Mouse (Mus musculus) adrenal gland (tissue): ENCODE results near the gene Ugt2a2.
"Not testable (repeated sequence)": the region's sequence is repeated elsewhere in the genome, so short reads cannot be mapped to it uniquely, and the experiment has no call there.

Source experiments
- intact Hi-C: fragments of 180-260 bp; cut with DNase I; formaldehyde crosslinking; loops from one replicate; pipeline ENCODE4 v1.15.1; 2025
- long read RNA-seq, 2 experiments: library from polyadenylated mRNA; unstranded; transcript quantifications; one replicate each; pipeline ENCODE4 v2.0.0; 2020; ENCODE audit warnings: borderline replicate concordance in 1 of 2; ENCODE audit not compliant: insufficient replicate concordance in 1 of 2

Ugt2a2 gene
- long read RNA-seq, experiment 1 = 0 reads
- long read RNA-seq, experiment 2 = 0 reads

DNA sequence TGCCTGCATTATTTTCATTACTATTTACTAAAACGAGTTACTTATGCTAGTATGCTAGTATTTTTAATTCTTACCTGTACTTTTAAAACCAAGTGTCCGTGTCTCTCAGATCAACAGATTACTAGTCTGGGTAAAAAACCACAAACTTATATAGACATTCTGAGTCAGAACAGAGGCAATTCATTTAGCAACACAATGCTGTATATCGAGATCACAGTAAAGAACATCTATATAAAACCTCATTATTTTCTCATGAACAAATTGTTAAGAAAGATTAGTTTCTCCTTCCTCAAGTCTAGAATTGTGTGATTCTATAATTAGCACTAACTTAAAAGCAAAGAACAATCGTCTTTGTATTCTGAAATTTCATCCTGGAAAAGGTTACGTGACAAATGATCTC is at the start of gene Ugt2a2:
TSS of gene Ugt2a2 (minus strand) at position 101 of the 400 bp plus-strand sequence.
- intact Hi-C loops = no loop called here

DNA sequence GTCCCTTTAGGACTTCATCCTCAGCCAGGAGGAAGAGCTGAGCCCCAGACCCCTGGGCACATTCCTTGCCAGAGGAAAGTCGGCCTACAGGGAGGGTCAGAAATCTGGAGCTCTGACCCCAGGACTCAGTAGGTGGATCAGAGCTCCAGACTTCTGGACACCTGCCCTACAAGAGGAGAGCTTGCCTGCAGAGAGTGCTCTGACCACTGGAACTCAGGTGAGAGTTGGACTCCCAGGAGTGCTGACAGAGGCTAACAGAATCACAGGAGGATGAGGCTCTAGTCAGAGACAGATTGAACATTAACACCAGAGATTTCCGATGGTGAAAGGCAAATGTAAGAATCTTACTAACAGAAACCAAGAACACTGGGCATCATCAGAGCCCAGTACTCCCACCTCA is 41.5 kb upstream of the Ugt2a2 start:
- intact Hi-C loops = not testable (repeated sequence)

DNA sequence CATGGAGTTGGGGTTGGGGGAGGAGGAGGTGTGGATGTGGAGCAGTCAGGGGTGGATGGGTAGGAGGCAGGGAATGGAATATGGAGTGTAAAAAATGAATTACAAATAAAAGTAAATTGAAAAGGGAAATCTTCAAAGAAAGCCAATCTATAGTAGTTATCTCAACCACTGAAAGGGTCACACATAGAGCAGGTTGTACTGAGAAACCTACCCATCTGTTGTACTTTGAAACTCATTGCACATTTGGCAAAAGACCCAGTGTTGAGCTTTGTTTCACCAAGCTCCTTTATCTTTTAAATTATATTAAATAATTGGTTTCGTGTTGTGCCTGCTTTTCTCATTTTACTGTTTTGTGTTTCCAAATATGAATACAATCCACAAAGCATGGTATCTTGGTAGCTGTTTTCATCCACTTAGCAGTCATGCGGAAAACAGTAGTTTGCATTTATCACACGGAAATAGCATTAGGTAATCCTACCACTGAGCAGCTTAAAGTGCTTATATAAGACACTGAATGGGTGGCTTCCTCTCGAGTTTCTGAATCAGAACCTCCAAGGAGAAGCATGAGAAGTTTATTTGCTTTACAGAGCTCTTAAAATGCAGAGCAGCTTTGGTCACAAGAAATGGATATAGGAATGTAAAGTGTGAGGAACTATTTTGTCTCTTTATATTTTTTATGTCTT is 23.9 kb upstream of the Ugt2a2 start:
- intact Hi-C loops = no loop called here

DNA sequence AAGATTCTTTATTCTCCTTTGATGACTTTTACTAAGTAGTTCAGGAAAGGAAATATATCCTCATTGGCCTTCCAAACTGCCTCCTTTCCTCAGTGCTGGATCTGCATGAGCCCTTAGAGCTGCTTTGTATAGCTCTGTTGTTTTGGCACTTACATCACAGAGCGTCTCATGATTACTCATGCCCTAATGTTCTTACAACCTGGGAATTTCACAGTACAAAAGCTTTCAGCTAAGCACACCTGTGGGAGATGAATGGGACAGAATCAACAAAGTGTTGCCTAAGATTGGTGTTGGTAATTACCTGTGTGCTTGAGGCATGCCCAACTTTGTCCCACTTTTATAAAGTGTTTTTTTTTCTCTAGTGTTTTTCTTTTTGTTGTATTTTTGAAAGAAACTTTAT is 20.6 kb upstream of the Ugt2a2 start:
- intact Hi-C loops = no loop called here

DNA sequence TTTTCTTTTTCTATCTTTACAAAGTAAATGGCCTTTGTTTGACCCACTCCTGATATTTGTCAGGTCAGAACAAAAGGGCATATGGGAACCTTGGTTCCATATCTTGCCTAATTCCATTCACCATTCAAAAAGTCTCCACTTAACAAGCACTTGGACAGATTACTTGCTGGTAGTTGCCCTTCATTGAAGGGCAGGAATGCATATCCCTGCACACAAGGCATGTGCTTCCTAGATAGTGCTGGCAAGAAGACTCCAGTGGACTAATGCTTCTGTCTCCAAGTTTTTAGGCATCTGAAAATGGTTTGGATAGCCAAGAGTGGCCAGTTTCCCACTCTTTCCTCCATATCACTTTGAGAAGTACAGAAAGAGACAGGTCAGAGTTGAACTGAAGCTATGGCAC is 17.3 kb upstream of the Ugt2a2 start:
- intact Hi-C loops = no loop called here

DNA sequence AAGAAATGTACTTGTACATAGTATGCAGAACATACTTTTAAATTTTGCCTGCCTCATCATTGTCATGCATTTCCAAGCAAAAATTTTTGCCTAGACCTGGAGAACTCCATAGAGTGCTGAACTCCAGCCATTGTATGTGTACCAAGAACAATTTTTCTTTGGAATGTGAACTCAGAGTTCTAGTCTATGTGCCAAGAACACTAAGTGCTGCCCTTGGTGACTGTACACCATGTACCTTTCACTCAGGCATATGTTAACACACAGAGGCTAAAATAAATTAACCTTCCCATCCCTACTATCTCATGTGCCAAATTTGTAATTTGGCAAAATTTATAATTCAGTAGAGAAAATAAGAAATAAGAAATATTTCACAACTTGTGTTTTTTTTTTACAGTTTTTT is 16.9 kb upstream of the Ugt2a2 start:
- intact Hi-C loops = no loop called here

DNA sequence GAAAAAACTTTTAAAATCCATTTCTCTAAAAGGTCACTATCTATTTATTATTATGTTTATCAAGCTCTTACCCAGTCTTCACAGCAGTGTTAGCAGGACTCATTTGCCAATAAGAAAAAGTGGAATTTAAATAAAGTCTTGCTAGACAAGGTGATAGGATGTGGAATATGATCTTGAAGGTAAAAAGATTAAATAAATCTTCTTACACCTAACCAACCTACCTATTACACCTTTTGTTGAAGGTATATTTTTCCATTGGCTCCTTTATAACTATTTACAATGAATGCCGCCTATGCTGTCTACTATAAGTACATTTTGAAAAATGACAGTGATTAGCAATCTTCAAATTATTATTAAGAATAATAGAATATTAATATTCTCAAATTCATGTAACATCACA is 8.7 kb upstream of the Ugt2a2 start, which contains the start of gene Ugt2a1:
TSS of gene Ugt2a1 (minus strand) at position 101 of the 400 bp plus-strand sequence.
- intact Hi-C loops = no loop called here

DNA sequence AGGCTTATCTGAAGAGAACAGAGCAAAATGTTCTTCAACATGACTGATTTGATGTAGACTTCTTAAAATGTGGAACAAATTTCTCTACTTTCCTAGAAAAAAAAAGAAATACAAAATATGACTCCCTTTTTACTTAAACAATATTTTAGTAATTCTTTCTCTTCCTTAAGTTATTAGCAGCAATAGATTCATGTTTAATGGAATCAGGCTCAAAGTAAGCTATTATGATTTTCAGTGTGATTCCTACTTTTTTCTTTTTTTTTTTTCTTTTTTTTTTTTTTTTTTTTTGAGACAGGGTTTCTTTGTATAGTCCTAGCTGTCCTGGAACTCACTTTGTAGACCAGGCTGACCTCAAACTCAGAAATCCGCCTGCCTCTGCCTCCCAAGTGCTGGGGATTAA is 4.6 kb upstream of the Ugt2a2 start, which contains the start of gene Gm43638:
TSS of gene Gm43638 (minus strand) at position 101 of the 400 bp plus-strand sequence.
- intact Hi-C loops = not testable (repeated sequence)

DNA sequence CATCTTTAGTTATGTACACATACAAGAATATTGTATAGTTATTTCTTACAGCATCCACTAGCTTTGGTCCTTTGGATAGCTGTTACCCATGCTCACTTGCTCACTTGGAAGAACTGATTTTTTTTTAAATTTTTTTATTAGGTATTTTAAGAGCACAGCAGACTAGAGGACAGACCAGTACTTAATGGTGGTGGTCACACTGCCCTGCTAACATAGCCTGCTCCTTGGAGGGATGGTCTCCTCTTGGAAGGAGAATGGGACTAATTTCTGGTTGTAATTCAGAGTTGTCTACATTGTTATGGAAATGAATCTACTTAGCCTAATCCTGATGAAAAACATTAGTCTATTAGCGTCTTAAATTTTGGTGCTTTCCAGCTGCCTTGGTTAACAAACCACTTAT is 23.2 kb downstream of the Ugt2a2 start:
- intact Hi-C loops = no loop called here

DNA sequence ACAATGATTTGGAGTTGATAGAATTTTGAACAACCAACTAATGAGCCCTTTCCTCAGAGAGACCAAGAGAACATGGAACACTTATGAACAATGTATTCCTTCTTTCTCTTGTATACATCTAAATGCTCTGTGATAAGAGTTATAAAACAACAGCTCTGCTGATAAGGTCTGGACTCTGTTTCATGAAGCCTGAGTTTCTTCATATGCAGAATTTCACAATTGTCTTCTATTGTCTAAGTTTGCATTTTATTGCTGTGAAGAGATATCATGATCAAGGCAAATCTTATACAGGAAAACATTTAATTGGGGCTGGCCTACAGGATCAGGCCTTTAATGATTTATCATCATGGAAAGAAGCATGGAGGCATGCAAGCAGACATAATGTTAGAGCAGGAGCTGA is 24.4 kb downstream of the Ugt2a2 start:
- intact Hi-C loops = no loop called here

DNA sequence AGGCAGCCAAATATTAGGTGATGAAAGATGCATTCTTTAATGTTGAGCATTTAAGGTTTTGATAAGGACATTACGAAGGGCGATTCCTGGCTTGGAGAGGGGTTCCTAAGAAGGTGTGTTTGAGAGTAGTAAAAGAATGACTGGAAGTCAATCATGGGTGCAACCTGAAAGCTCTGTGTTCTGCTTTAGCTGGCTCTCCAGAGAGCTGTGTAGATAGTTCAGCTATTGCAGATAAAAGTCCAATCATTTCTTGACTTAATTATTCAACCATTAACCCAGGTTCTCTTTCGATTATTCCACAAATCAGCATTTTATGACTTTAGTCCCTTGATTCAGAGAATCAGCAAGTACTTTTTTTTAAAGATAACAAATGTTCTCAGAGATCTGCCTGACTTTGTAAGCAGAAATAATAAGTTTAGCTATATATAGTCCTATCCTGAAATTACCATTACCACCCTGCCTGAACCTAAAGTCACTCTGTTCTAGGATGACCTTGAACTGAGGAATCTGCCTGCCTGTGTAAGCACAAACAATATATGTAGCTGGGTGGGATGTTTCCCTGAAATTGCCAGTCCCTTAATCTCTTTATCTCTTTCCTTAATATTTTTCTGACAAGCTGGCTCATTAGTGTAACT is 25.7 kb downstream of the Ugt2a2 start:
- intact Hi-C loops = no loop called here

DNA sequence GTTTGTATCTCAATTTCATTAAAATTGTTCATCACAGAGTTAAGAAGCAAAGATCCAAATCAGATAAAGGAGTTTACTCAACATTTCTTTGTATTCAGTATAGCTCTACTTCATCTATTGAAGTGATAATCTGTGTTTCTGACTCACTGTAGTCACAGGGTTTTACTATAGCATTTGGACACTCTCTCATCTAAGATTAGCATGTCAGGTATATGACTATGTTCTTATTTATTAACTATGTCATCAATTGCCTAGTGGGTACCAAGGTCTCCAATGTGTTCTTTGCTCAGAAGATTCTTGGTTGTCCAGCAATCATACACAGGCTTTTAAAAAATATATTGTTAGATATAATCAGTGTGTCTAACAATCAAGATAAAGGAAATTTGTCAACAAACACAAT is 26.5 kb downstream of the Ugt2a2 start:
- intact Hi-C loops = no loop called here

DNA sequence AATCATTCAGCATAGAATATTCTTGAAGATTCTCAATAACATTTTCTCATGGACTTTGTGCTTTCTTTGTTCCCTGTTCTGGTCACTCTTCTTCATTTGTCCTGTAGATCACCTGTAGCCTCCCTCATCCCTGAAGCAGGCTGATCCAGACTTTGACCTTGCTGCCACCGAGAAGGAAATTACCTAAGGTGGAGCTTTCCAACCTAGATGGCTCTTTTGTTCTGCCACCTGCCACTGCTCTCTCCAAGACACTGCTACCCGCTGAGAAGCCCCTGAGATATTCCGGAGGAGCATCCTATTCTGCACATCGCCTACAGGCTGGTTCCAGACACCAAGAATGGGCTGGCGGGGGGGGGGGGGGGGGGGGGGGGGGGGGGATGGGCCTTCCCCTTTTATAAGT is 29.5 kb downstream of the Ugt2a2 start:
- intact Hi-C loops = not testable (repeated sequence)

DNA sequence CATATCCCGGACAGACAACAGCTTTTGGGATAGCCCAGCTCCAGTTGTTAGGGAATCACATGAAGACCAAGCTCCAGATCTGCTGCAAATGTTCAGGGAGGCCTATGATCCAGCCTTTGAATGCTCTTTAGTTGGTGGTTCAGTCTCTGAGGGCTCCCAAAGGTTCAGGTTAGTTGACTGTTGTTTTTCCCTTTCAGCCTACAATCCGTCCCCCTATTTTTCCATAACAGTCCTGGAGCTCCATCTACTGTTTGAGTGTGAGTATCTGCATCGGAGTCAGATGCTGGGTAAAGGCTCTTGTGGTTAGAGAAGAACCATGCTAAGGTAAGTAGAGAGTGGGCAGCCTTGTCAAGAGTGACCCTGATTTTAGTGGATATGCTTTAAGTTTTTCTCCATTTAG is 45.8 kb downstream of the Ugt2a2 start:
- intact Hi-C loops = no loop called here

DNA sequence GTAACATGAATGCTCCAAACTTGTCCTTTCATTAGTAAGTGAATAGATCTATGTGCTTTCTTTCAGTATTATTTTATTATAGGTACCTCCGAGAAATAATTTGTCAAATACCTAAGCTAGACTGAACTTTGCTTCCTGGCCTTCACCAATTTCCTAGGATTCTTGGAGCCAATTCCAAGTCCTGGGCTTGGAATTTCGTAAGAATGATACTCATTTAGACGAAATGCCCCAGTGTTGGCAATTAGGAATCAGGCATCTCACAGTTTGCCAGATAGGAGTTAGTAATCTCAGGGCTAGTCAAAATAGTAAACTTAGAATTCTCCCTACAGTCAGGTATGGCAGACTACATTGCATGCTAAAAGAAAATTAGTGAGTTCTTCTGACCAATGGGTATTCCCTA is 56.4 kb downstream of the Ugt2a2 start:
- intact Hi-C loops = no loop called here

DNA sequence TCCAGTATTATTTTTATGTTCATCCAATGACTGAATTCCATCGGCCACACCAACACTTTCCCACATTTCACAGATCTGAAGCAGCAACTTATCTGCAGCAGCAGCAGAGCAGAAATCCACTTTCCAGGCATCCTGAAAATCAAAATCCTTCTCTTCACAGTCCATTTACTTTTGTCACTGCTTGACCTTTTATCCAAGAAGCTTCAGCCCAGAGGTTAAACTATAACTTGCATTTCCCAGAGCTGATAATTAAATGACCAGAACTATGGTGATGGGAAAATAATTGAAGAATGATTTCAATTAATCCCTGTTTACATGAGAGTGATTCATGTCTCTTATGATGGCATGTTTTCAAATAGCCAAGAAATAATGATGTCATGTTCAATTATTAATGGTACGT is 58.0 kb downstream of the Ugt2a2 start, which contains the start of gene Ugt2b38:
TSS of gene Ugt2b38 (minus strand) at position 163 of the 400 bp plus-strand sequence.
- intact Hi-C loops = not testable (repeated sequence)
